Mouse (Mus musculus) embryonic facial prominence, embryonic 12.5 days (tissue): ENCODE data around the gene Otud3. TPM values are rescaled to one million over a fixed set of nuclear protein-coding genes. Genes with fewer than 3 reads are reported as not detected.

Experiments used
- ATAC-seq: fragments of 200-750 bp; cut with Nextera tagmentation; 2 replicates; pipeline ENCODE4 v1.8.0; 2017; ENCODE audit not compliant: insufficient number of reproducible peaks, insufficient read depth, low FRiP score, low TSS enrichment
- H3K27ac ChIP-seq: fragments of 300-500 bp; sonication (generic); 2 replicates; pipeline ENCODE4 v1.5.1; 2016; ENCODE audit warnings: mild to moderate bottlenecking
- H3K27me3 ChIP-seq: fragments of 300-500 bp; sonication (generic); 2 replicates; pipeline ENCODE4 v1.6.1; 2016; ENCODE audit warnings: mild to moderate bottlenecking, moderate library complexity
- H3K36me3 ChIP-seq: fragments of 300-500 bp; sonication (generic); 2 replicates; pipeline ENCODE4 v1.6.1; 2016; ENCODE audit warnings: mild to moderate bottlenecking
- H3K4me1 ChIP-seq: fragments of 300-500 bp; sonication (generic); 2 replicates; pipeline ENCODE4 v1.6.1; 2016
- H3K4me2 ChIP-seq: fragments of 300-500 bp; sonication (generic); replicated peaks from 2 replicates; pipeline ENCODE4 v1.6.1; 2016; ENCODE audit warnings: mild to moderate bottlenecking, moderate library complexity
- H3K4me3 ChIP-seq: fragments of 300-500 bp; sonication (generic); 2 replicates; pipeline ENCODE4 v1.5.1; 2016; ENCODE audit warnings: mild to moderate bottlenecking
- H3K9ac ChIP-seq: fragments of 300-500 bp; sonication (generic); 2 replicates; pipeline ENCODE4 v1.6.1; 2016; ENCODE audit warnings: mild to moderate bottlenecking, moderate library complexity
- H3K9me3 ChIP-seq: fragments of 300-500 bp; sonication (generic); 2 replicates; pipeline ENCODE4 v1.6.1; 2016; ENCODE audit warnings: mild to moderate bottlenecking, moderate library complexity
- WGBS: fragments of 180-500 bp; shearing (Covaris S2); methylation state at CpG from one replicate; pipeline ENCODE4 v1.1.7; 2016; 5-methylcytosine and 5-hydroxymethylcytosine counted together
- polyA plus RNA-seq: library from polyadenylated mRNA; unstranded; fragments of >200 nt; fragmentation: Nextera tagmentation; extraction: Ambion mirVana; gene quantifications from 2 replicates; pipeline ENCODE4 v1.2.1, GENCODE M21; 2016

Gene Otud3
- polyA plus RNA-seq, 1 experiment from 2014 or later, result 4.6 TPM

- WGBS, result 67% methylated on average over 6 of the region's 6 CpGs
- ATAC-seq, result no peak
- no peaks in the 10 kb centered on the region for H3K4me1 ChIP-seq
Measured at GRCm38 (mm10) chr4:138865991-138866390, 47.8 kb downstream of the Otud3 start.

GRCm38 (mm10) chr4:138865092-138865491 is 48.7 kb downstream of the Otud3 start:
- H3K9me3 ChIP-seq, result no peaks in the 10 kb centered on the region
- H3K27ac ChIP-seq, result no peak overlapping the region

More at GRCm38 (mm10) chr4:138865991-138866390, 47.8 kb downstream of the Otud3 start:
- Histone ChIP-seq H3K27ac (no peak overlapping the region), H3K4me2 (no peak overlapping the region), H3K9me3 (no peaks in the 10 kb centered on the region), H3K36me3 (no peaks in the 10 kb centered on the region), H3K9ac (no peak overlapping the region), H3K4me3 (no peak overlapping the region), H3K27me3 (no peaks in the 10 kb centered on the region)

GRCm38 (mm10) chr4:138863344-138863998 is 50.3 kb downstream of the Otud3 start, which contains the start of gene Pla2g5:
TSS of gene Pla2g5 (minus strand) at chr4:138863482.
- H3K4me2 ChIP-seq, result no peak within 1 kb of the TSS
- no peaks in the 10 kb centered on the region for H3K36me3 ChIP-seq
- H3K9ac ChIP-seq, result no peak within 1 kb of the TSS
- no peak within 1 kb of the TSS for H3K4me3 ChIP-seq
- no peaks in the 10 kb centered on the region for H3K4me1 ChIP-seq
- WGBS, result 73% methylated on average over 10 of the region's 10 CpGs
- no peak within 1 kb of the TSS for H3K27ac ChIP-seq
- ATAC-seq, result no peak
- no peaks in the 10 kb centered on the region for H3K9me3 ChIP-seq
- H3K27me3 ChIP-seq, result no peaks in the 10 kb centered on the region

More at GRCm38 (mm10) chr4:138865092-138865491, 48.7 kb downstream of the Otud3 start:
- no peaks in the 10 kb centered on the region for H3K27me3 ChIP-seq
- H3K4me2 ChIP-seq, result no peak overlapping the region
- no peak overlapping the region for H3K9ac ChIP-seq
- no peak for ATAC-seq
- WGBS, result 24% methylated on average over 5 of the region's 5 CpGs
- H3K4me1 ChIP-seq, result no peaks in the 10 kb centered on the region
- H3K4me3 ChIP-seq, result no peak overlapping the region
- no peaks in the 10 kb centered on the region for H3K36me3 ChIP-seq

GRCm38 (mm10) chr4:138859728-138860127 is 54.0 kb downstream of the Otud3 start:
- H3K36me3 ChIP-seq, result no peaks in the 10 kb centered on the region
- H3K4me1 ChIP-seq, result no peaks in the 10 kb centered on the region
- no peak overlapping the region for H3K9ac ChIP-seq
- ATAC-seq, result peak; percentile 74; the same call in 1 of the 2 replicates
- 0 out of 2 replicates have a peak overlapping the region, but pooled peaks have one; percentile 10 for H3K4me3 ChIP-seq
- no peaks in the 10 kb centered on the region for H3K9me3 ChIP-seq
- 5% methylated on average over 13 of the region's 13 CpGs for whole genome bisulfite sequencing
- H3K27ac ChIP-seq, result no peak overlapping the region
- peak overlapping the region; percentile 39 for H3K4me2 ChIP-seq
- H3K27me3 ChIP-seq, result no peaks in the 10 kb centered on the region

- Histone ChIP-seq H3K27ac (no peak overlapping the region), H3K4me3 (no peak overlapping the region), H3K27me3 (no peaks in the 10 kb centered on the region), H3K9me3 (no peaks in the 10 kb centered on the region), H3K4me2 (peak overlapping the region; percentile 39), H3K4me1 (no peaks in the 10 kb centered on the region), H3K36me3 (no peaks in the 10 kb centered on the region), H3K9ac (no peak overlapping the region)
- WGBS, result 17% methylated on average over 9 of the region's 9 CpGs
- ATAC-seq, result no peak
Measured at GRCm38 (mm10) chr4:138859245-138859644, 54.5 kb downstream of the Otud3 start.

- Histone ChIP-seq H3K4me2 (no peak overlapping the region), H3K4me3 (no peak overlapping the region), H3K36me3 (no peaks in the 10 kb centered on the region), H3K4me1 (no peaks in the 10 kb centered on the region), H3K27me3 (no peaks in the 10 kb centered on the region), H3K9me3 (no peaks in the 10 kb centered on the region), H3K9ac (no peak overlapping the region), H3K27ac (no peak overlapping the region)
- WGBS, result 83% methylated on average over 15 of the region's 15 CpGs
- ATAC-seq, result no peak
Measured at GRCm38 (mm10) chr4:138858446-138858845, 55.3 kb downstream of the Otud3 start.

- Histone ChIP-seq H3K4me3 (no peak overlapping the region), H3K9me3 (no peaks in the 10 kb centered on the region), H3K27ac (no peak overlapping the region), H3K4me2 (no peak overlapping the region), H3K9ac (no peak overlapping the region), H3K27me3 (no peaks in the 10 kb centered on the region), H3K4me1 (no peaks in the 10 kb centered on the region), H3K36me3 (no peaks in the 10 kb centered on the region)
- 87% methylated on average over 10 of the region's 10 CpGs for WGBS
- no peak for ATAC-seq
Measured at GRCm38 (mm10) chr4:138857576-138857975, 56.2 kb downstream of the Otud3 start.

- WGBS, result 24% methylated on average over 7 of the region's 7 CpGs
- no peak overlapping the region for H3K4me3 ChIP-seq
- no peaks in the 10 kb centered on the region for H3K27me3 ChIP-seq
- no peak overlapping the region for H3K9ac ChIP-seq
- H3K9me3 ChIP-seq, result no peaks in the 10 kb centered on the region
- H3K36me3 ChIP-seq, result no peaks in the 10 kb centered on the region
- no peaks in the 10 kb centered on the region for H3K4me1 ChIP-seq
- H3K27ac ChIP-seq, result no peak overlapping the region
- no peak overlapping the region for H3K4me2 ChIP-seq
- no peak for ATAC-seq
Measured at GRCm38 (mm10) chr4:138856491-138856890, 57.3 kb downstream of the Otud3 start.

GRCm38 (mm10) chr4:138855092-138855632 is 58.6 kb downstream of the Otud3 start:
- Histone ChIP-seq H3K27ac (no peak overlapping the region), H3K4me2 (no peak overlapping the region), H3K9me3 (no peaks in the 10 kb centered on the region), H3K4me3 (no peak overlapping the region), H3K9ac (no peak overlapping the region), H3K36me3 (no peaks in the 10 kb centered on the region), H3K4me1 (no peaks in the 10 kb centered on the region), H3K27me3 (no peaks in the 10 kb centered on the region)
- ATAC-seq, result no peak
- 87% methylated on average over 9 of the region's 9 CpGs for WGBS

GRCm38 (mm10) chr4:138852961-138853360 is 60.8 kb downstream of the Otud3 start:
- H3K4me2 ChIP-seq, result no peak overlapping the region
- WGBS, result 72% methylated on average over 6 of the region's 6 CpGs
- H3K9ac ChIP-seq, result no peak overlapping the region

GRCm38 (mm10) chr4:138851463-138851862 is 62.3 kb downstream of the Otud3 start:
- no peak overlapping the region for H3K4me3 ChIP-seq
- H3K27me3 ChIP-seq, result no peaks in the 10 kb centered on the region
- WGBS, result 6% methylated on average over 4 of the region's 4 CpGs
- no peak overlapping the region for H3K9ac ChIP-seq
- no peaks in the 10 kb centered on the region for H3K36me3 ChIP-seq
- no peak for ATAC-seq
- H3K4me1 ChIP-seq, result no peaks in the 10 kb centered on the region
- H3K4me2 ChIP-seq, result no peak overlapping the region
- no peaks in the 10 kb centered on the region for H3K9me3 ChIP-seq
- H3K27ac ChIP-seq, result no peak overlapping the region

More at GRCm38 (mm10) chr4:138852961-138853360, 60.8 kb downstream of the Otud3 start:
- Histone ChIP-seq H3K4me1 (no peaks in the 10 kb centered on the region), H3K27me3 (no peaks in the 10 kb centered on the region), H3K4me3 (no peak overlapping the region), H3K27ac (no peak overlapping the region), H3K9me3 (no peaks in the 10 kb centered on the region), H3K36me3 (no peaks in the 10 kb centered on the region)
- no peak for ATAC-seq
